Mouse (Mus musculus) c-Kit-positive CD71-positive TER-119-negative erythroid progenitor cells, embryonic 14.5 days (primary cell): ENCODE data around the gene Gm11595.
"Not testable (repeated sequence)": the region's sequence is repeated elsewhere in the genome, so short reads cannot be mapped to it uniquely, and the experiment has no call there.

Source experiments
- DNase-seq: peaks from one replicate; pipeline ENCODE4 v3.0.0-alpha.2; 2013; ENCODE audit warnings: low read depth

Gm11595 gene

DNA sequence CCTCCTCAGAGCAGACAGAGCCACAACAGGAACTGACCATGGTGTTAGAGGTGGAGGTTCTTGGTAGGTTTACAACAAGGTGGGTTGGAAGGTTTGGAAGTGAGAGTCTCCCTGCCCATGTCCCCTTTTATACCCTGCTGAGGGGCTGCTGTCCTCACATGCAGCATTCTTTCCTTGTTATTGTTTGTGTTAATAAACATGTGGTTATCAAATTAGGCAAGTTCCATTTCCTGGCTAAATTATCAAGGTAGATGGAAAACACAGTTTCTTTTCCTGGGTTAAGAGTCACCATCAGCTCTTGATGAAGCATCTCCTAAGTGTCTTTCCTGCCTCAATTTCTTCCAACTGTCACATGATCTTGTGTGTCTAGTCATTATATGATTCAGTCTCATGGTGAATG is at the start of gene Gm11595:
Gene Gm11595 (minus strand): TSS at position 101 of the 400 bp plus-strand sequence.
- DNase-seq, result not testable (repeated sequence)

DNA sequence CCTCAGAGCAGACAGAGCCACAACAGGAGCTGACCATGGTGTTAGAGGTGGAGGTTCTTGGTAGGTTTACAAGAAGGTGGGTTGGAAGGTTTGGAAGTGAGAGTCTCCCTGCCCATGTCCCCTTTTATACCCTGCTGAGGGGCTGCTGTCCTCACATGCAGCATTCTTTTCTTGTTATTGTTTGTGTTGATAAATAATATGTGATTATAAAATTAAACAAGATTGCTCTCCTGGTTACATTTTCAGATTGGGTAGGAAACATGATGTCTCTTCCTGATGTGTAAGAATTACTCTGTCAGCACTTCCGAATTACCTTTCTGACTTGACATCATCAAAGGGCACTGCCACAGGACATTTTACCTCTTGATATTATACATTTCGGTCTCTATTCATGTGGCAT is 42.9 kb upstream of the Gm11595 start, which contains the start of gene Gm11564:
Gene Gm11564 (minus strand): TSS at position 101 of the 400 bp plus-strand sequence.
- DNase-seq, result not testable (repeated sequence)

DNA sequence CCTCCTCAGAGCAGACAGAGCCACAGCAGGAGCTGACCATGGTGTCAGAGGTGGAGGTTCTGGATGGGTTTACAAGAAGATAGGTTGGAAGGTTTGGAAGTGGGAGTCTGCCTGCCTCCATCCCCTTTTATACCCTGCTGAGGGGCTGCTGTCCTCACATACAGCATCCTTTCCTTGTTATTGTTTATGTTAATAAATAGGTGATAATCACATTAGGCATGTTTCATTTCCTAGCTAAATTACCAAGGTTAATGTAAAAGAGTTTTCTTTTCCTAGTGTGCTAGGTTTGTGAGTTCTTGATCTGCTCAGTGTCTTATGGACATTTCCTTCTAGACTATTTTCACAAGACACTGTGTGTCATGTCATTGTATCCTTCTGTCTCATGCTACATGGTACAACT is 37.1 kb upstream of the Gm11595 start, which contains the start of gene Krtap4-13:
Gene Krtap4-13 (minus strand): TSS at position 101 of the 400 bp plus-strand sequence.
- DNase-seq, result not testable (repeated sequence)

DNA sequence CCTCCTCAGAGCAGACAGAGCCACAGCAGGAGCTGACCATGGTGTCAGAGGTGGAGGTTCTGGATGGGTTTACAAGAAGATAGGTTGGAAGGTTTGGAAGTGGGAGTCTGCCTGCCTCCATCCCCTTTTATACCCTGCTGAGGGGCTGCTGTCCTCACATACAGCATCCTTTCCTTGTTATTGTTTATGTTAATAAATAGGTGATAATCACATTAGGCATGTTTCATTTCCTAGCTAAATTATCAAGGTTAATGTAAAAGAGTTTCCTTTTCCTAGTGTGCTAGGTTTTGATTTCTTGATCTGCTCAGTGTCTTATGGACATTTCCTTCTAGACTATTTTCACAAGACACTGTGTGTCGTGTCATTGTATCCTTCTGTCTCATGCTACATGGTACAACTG is 31.6 kb upstream of the Gm11595 start, which contains the start of gene Gm11554:
Gene Gm11554 (minus strand): TSS at position 101 of the 400 bp plus-strand sequence.
- DNase-seq, result not testable (repeated sequence)

DNA sequence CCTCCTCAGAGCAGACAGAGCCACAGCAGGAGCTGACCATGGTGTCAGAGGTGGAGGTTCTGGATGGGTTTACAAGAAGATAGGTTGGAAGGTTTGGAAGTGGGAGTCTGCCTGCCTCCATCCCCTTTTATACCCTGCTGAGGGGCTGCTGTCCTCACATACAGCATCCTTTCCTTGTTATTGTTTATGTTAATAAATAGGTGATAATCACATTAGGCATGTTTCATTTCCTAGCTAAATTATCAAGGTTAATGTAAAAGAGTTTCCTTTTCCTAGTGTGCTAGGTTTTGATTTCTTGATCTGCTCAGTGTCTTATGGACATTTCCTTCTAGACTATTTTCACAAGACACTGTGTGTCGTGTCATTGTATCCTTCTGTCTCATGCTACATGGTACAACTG is 26.1 kb upstream of the Gm11595 start, which contains the start of gene Gm11569:
Gene Gm11569 (minus strand): TSS at position 101 of the 400 bp plus-strand sequence.
- DNase-seq, result not testable (repeated sequence)

DNA sequence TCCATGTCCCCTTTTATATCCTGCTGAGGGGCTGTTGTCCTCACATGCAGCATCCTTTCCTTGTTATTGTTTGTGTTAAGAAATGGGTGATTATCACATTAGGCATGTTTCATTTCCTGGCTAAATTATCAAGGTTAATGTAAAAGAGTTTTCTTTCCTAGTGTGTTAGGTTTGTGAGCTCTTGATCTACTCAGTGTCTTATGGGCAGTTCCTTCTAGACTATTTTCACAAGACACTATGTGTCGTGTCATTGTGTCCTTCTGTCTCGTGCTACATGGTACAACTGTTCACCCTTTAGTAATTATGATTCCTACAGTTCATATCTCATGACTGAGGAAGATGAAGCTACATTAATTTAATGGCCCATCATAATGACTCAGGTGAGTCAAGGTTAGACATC is 20.7 kb upstream of the Gm11595 start, which contains the start of gene Gm11596:
Gene Gm11596 (minus strand): TSS at position 101 of the 400 bp plus-strand sequence.
- no peak for DNase-seq

DNA sequence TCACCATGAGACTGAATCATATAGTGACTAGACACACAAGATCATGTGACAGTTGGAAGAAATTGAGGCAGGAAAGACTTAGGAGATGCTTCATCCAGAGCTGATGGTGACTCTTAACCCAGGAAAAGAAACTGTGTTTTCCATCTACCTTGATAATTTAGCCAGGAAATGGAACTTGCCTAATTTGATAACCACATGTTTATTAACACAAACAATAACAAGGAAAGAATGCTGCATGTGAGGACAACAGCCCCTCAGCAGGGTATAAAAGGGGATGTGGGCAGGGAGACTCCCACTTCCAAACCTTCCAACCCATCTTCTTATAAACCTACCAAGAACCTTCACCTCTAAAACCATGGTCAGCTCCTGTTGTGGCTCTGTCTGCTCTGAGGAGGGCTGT is 12.2 kb upstream of the Gm11595 start, which contains the start of gene Krtap4-9:
Gene Krtap4-9 (plus strand): TSS at position 301 of the 400 bp plus-strand sequence.
- not testable (repeated sequence) for DNase-seq

DNA sequence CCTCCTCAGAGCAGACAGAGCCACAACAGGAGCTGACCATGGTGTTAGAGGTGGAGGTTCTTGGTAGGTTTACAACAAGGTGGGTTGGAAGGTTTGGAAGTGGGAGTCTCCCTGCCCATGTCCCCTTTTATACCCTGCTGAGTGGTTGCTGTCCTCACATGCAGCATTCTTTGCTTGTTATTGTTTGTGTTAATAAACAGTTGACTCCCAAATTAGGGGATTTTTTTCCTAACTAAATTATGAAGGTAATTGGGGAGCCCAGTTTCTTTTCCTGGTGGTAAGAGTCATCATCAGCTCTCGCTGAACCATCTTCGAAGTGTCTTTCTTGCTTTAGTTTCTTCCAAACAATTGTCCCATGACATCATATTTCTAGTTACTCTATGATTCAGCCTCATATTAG is 7.9 kb upstream of the Gm11595 start, which contains the start of gene Krtap4-8:
Gene Krtap4-8 (minus strand): TSS at position 101 of the 400 bp plus-strand sequence.
- DNase-seq, result no peak

DNA sequence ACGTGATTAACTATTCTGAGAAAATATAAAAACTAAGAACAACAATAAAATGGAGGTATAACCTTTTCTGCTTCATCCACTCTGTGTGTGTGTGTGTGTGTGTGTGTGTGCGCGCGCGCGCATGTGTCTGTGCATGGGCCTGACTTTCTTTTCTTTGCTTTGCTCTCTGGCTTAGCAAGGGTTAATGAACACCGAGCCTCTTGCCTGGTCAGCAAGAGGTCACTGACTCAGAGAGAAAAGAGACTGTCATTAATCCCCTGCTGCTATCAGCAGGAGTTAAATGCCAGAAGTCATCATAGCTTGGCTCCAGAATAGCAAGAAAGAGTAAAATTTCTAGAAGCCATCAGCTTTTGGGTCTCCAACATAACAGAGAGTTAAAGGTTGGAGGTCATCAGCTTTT is 5.7 kb upstream of the Gm11595 start:
- no peak for DNase-seq

DNA sequence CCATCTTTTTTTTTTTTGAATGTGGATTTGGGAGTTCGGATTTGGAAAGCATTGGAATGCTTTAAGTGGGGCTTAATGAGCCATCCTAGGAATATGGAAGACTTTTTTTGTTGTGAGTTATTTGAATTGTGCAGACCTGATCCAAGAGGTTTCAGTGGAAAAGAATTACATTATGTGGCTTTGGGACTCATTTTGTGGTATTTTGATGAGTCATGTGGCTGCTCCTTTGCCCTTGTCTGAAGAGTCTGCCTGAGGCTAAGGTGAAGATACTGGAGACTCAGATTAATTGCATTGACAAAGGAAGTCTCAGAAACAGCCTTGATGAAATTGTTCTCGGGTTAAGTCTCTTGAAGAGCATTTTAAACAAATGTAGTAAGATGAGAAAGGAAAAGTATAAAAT is 4.3 kb downstream of the Gm11595 start:
- DNase-seq, result no peak

DNA sequence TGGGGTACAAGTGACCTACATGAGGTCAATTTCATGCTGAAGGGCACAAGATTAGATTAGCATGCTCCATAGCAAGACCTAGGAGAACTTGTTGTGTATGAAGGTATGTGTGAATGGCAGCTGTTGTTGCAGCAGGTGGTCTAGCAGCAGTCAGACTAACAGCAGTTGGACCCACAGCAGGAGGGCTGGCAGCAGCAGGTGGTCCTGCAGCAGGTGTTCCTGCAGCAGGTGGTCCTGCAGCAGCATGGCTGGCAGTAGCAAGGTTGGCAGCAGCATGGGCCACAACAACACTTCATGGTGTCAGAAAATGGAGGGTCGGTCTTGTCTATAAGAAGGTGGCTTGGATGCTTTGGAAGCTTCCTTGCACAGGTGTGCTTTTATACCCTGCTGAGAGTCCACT is 13.8 kb downstream of the Gm11595 start:
- no peak for DNase-seq

DNA sequence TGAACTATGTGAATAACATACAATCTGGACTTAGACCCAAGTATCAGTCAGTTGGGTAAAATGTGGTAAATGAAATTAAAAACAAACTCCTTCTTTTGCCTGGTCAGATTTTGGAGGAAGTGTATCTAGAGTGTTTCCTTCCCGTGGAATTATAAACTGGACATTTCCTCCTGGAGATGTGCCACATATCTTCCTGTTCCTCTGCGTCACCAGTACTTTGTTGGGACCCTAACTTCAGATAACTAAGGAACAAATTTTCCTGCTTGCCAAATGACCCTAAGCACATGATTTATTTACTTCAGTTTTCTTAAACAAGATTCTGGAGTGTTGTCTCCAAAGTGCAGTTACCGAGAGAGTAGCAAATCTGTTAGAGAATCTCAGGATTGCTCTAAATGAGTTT is 28.7 kb downstream of the Gm11595 start:
- no peak for DNase-seq

DNA sequence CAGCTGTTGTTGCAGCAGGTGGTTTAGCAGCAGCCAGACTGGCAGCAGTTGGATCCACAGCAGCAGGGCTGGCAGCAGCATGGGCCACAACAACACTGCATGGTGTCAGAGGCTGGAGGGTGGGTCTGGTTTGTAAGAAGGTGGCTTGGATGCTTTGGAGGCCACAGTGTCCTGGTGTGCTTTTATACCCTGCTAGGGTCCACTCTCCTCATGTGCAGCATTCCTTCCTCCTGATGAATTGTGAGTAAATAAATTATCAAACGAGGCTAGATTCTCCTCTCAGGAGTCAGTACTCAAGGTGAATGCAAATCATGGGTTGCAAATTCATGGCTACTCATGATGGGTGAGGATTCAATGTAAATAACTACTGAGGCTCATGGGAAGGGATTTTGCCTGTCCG is 38.5 kb downstream of the Gm11595 start, which contains the start of gene Gm14180:
Gene Gm14180 (minus strand): TSS at position 101 of the 400 bp plus-strand sequence.
- no peak for DNase-seq

DNA sequence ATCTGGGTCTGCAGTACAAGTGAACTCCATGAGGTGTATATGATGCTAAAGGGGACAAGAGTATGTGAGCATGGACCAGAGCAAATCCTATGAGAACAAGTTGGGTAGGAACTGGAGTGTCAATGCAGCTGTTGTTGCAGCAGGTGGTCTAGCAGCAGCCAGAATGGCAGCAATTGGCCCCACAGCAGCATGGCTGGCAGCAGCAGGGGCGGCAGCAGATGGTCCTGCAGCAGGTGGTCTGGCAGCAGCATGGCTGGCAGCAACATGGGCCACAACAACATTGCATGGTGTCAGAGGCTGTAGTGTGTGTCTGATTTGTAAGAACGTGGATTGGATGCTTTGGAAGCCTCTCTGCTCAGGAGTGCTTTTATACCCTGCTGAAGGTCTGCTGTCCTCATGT is 48.7 kb downstream of the Gm11595 start:
- DNase-seq, result no peak
